Mouse (Mus musculus): Measurements from ENCODE around the gene Hoxc13. TPM values are rescaled to one million over a fixed set of nuclear protein-coding genes. Genes with fewer than 3 reads are reported as not detected.

The Hoxc13 gene
- total RNA-seq, 2 experiments from 2014 or later: not detected

GRCm38 (mm10) chr15:102936279-102936972 is 15.5 kb downstream of the Hoxc13 start, which contains the start of gene Hoxc12:
Hoxc12 (plus strand) TSS chr15:102936757.
- ATAC-seq (replicated peaks; ENCODE audit: poor library complexity): no peak

GRCm38 (mm10) chr15:102937036-102937666 is 16.2 kb downstream of the Hoxc13 start:
- ATAC-seq (replicated peaks; ENCODE audit: poor library complexity): no peak

- no peak for ATAC-seq (replicated peaks; ENCODE audit: poor library complexity)
These were observed 18.6 kb downstream of the Hoxc13 start for GRCm38 (mm10) chr15:102939256-102940155.

DNA sequence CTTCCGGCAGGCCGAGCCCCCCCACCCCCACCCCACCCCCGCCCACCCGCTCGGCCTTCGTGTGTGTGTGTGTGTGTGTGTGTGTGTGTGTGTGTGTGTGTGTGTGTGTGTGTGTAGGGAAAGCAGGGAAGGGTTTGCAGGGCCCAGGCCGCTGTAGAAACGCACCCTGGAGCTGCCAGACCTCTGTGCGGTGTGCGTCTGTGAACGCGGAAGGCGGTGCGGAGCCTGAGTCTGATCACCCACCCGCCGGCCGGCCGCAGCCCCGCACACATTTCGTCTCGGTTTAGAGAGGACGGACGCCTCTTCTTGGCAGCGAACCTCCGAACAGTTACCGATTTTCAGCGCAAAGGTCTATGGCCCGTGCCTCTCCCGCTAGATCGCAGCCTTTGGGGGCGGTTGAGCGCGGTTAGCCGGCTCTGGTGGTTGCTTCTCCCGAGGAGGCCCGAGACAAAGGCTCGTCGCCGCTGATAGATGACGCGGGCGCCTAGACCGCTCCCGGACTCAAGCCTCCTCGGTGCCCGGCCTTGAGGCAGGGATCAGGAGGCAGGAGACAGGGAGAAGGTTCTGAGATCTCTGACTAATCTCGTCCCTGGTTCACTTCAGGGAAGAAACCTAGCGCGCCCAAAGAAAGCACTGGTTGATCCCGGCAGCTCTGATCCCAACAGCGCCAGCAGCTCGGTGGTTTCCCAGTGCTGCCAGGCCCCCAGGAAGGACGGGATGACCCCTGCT is 22.0 kb downstream of the Hoxc13 start:
- ATAC-seq (replicated peaks; ENCODE audit: poor library complexity): no peak

- ATAC-seq (replicated peaks; ENCODE audit: poor library complexity): no peak
These were observed 22.5 kb downstream of the Hoxc13 start for GRCm38 (mm10) chr15:102943468-102943813.

DNA sequence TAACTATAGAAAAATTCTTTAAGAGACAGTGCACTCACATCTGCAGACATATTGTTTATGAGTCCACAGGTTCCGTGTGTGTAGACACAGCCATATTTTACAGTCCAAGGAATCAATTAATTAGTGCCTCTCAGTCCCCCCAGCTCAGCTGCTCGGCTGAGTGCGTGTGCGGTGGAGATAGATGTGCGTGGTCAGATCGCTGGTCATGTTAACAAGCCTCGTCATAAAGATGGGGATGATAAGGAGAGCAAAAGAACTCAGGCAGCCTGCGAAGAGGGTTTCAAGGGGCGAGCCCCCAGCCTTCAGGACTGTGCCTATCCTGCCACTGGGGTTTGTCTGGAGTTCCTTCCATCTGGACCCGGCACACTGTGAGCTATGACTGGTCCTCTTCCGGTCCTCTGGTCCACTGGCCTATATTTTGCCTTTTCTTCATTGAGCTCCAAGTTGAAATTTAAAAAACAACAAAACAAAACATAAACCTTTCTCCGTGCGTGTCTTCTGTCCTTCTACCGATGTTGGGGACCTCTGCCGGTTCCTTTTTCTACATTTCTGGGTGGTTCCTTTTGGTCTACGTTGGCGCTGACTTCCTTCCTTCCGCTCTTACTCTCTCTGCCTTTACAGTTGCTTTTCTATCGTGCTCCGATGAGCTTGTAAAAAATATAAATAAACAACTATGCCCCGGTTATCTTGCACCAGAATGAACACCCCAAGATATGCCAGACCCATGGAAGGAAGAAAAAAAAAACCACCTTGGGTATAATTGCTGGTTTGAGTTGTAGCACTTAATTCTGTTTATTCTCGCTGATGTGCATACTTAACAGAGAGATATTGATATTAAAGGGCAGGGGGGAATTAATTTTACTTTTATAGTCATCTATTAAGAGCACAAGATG is 24.5 kb downstream of the Hoxc13 start:
- ATAC-seq (replicated peaks; ENCODE audit: poor library complexity): no peak

DNA sequence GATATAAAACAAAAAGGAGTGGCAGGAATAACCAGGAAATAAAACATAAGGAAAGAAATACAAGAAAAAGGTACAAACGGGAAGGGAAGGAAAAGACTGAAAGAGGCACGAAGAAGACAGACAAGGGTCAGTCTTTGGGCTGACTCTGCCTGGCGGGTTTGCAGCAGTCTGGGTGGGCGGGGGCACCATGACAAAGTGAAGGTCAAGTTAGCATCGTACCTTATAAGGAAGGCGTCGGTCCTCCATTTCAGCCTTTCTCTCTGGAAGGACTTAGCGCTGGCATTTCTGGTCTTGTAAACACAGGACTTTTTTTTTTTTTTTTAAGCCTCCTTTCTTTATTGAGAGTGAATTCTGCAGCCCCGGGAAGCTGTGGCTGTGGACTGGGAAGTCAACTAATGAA is 26.4 kb downstream of the Hoxc13 start:
- no peak for ATAC-seq (replicated peaks; ENCODE audit: poor library complexity)

GRCm38 (mm10) chr15:102948842-102949241 is 27.9 kb downstream of the Hoxc13 start:
- no peak for ATAC-seq (replicated peaks; ENCODE audit: poor library complexity)

- ATAC-seq (replicated peaks; ENCODE audit: poor library complexity): no peak
These were observed 28.8 kb downstream of the Hoxc13 start for GRCm38 (mm10) chr15:102949696-102950095.

DNA sequence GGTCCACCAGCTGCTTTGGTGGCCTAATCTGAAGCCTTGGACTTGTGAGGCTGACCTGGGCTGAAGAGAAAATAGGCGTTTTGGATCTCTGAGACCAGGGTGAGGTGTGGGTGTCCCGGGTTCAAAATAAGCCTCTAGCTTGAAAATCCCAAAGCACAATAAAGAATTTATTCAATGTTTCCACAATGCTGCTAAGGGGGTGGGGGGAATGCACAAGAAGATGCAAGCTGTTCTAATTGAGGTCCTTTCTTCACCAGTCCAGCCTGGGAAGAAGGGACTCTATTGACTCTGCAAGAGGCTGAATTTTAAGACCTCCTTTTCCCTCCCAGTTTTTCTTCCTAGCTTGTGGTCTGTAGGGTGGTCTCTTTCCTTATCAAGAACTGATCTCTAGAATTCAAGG is 30.0 kb downstream of the Hoxc13 start:
- ATAC-seq (replicated peaks; ENCODE audit: poor library complexity): no peak

- no peak for ATAC-seq (replicated peaks; ENCODE audit: poor library complexity)
These were observed 32.7 kb downstream of the Hoxc13 start for GRCm38 (mm10) chr15:102953561-102953960.

DNA sequence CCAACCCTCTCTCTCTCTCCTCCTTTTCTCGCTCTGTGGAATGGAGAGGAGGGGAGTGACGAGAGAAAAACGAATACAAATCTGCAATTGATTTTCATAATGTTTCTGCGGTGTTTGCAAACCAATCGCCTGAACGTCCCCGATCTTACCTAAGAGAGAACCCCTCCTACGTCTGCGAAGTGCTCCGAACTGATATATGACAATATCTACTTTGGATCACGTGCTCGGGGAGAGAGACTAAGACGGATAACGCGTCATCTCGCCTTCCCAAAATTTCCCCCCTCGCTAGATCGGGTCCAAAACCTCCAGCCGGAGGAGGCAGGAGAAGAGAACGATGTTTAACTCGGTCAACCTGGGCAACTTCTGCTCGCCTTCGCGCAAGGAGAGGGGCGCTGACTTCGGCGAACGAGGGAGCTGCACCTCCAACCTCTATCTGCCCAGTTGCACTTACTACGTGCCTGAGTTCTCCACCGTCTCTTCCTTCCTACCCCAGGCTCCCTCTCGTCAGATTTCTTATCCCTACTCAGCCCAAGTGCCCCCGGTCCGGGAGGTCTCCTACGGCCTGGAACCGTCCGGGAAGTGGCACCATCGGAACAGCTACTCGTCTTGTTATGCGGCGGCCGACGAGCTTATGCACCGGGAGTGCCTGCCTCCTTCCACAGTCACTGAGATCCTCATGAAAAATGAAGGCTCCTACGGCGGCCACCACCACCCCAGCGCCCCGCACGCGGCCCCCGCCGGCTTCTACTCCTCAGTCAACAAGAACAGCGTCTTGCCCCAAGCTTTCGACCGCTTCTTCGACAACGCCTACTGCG is 33.5 kb downstream of the Hoxc13 start, which contains the start of gene Hoxc11:
Gene Hoxc11, plus strand, starts transcription at position 236 of the 815 bp plus-strand sequence.
- no peak for ATAC-seq (replicated peaks; ENCODE audit: poor library complexity)

DNA sequence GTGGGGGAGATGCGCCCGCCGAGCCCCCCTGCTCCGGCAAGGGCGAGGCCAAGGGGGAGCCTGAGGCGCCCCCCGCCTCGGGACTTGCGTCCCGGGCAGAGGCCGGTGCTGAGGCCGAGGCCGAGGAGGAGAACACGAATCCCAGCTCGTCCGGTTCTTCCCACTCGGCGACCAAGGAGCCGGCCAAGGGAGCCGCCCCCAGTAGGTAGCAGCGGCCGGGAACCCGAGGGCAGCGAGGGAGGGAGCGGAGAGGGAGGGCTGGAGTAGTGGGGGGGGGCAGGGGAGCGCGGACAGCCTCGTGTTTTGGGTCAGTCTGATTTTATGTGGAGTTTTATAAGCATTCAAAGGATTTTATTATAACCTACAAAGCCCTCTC is 34.1 kb downstream of the Hoxc13 start:
- ATAC-seq (replicated peaks; ENCODE audit: poor library complexity): no peak

- no peak for ATAC-seq (replicated peaks; ENCODE audit: poor library complexity)
These were observed 35.1 kb downstream of the Hoxc13 start for GRCm38 (mm10) chr15:102955833-102956640.

GRCm38 (mm10) chr15:102956906-102957305 is 36.0 kb downstream of the Hoxc13 start:
- no peak for ATAC-seq (replicated peaks; ENCODE audit: poor library complexity)

DNA sequence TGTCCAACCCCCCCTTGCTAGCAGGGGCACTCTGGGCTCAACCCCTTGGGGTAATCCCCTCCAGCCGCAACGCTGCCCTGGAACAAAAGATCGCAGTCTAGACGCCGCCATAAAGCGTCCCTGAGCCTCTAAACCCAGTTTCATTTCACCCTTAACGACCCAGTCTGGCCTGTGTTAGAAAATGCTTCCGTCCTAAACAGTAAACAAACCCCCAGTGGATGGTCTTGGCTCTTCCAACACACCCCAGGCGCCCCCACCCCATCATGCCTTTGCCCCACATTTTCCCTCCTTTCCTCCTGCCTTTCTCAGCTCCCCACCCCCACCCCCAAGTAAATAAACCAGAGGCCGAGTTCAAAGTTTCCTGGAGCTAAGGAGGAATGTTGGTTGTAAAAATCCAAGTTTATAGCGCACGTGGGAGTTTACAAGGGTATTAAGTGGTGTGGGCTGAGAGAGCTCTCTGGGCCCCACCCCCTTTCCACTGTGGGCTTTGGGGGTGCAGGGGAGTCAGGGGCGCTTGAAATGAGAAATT is 38.8 kb downstream of the Hoxc13 start:
- ATAC-seq (replicated peaks; ENCODE audit: poor library complexity): no peak

GRCm38 (mm10) chr15:102961728-102962127 is 40.8 kb downstream of the Hoxc13 start:
- no peak for ATAC-seq (replicated peaks; ENCODE audit: poor library complexity)

GRCm38 (mm10) chr15:102962492-102962891 is 41.6 kb downstream of the Hoxc13 start:
- no peak for ATAC-seq (replicated peaks; ENCODE audit: poor library complexity)
